Mouse (Mus musculus) intestine, embryonic 16.5 days (tissue): ENCODE data around the gene Ilf2. TPM values are rescaled to one million over a fixed set of nuclear protein-coding genes. Genes with fewer than 3 reads are reported as not detected.

Experiments
- ATAC-seq: fragments of 200-750 bp; cut with Nextera tagmentation; 2 replicates; pipeline ENCODE4 v1.8.0; 2017; ENCODE audit warnings: moderate TSS enrichment, moderate library complexity
- H3K27ac ChIP-seq: fragments of 300-500 bp; sonication (generic); 2 replicates; pipeline ENCODE4 v1.5.1; 2014; ENCODE audit warnings: mild to moderate bottlenecking, low read length
- H3K27me3 ChIP-seq: fragments of 300-500 bp; sonication (generic); replicated peaks from 2 replicates; pipeline ENCODE4 v1.6.1; 2014; ENCODE audit warnings: low read length, control low read depth, mixed read lengths; ENCODE audit not compliant: control insufficient read depth, insufficient read depth
- H3K36me3 ChIP-seq: fragments of 300-500 bp; sonication (generic); 2 replicates; pipeline ENCODE4 v1.6.1; 2014; ENCODE audit warnings: low read length, control low read depth; ENCODE audit not compliant: control insufficient read depth, insufficient read depth
- H3K4me1 ChIP-seq: fragments of 300-500 bp; sonication (generic); 2 replicates; pipeline ENCODE4 v1.6.1; 2014; ENCODE audit warnings: low read length, control low read depth, mixed read lengths; ENCODE audit not compliant: control insufficient read depth, insufficient read depth
- H3K4me2 ChIP-seq: fragments of 300-500 bp; sonication (generic); 2 replicates; pipeline ENCODE4 v1.6.1; 2014; ENCODE audit warnings: low read depth, low read length, control low read depth
- H3K4me3 ChIP-seq: fragments of 300-500 bp; sonication (generic); 2 replicates; pipeline ENCODE4 v1.5.1; 2014; ENCODE audit warnings: mild to moderate bottlenecking, low read length
- H3K9ac ChIP-seq: fragments of 300-500 bp; sonication (generic); 2 replicates; pipeline ENCODE4 v1.6.1; 2014; ENCODE audit warnings: low read depth, low read length
- H3K9me3 ChIP-seq: fragments of 300-500 bp; sonication (generic); 2 replicates; pipeline ENCODE4 v1.6.1; 2016; ENCODE audit warnings: low read length, control low read depth; ENCODE audit not compliant: control insufficient read depth
- WGBS: fragments of 180-500 bp; shearing (Covaris S2); extraction: QIAGEN DNeasy Blood & Tissue Kit; methylation state at CpG from one replicate; pipeline ENCODE4 v1.1.7; 2014; 5-methylcytosine and 5-hydroxymethylcytosine counted together
- polyA plus RNA-seq: library from polyadenylated mRNA; unstranded; fragments of >200 nt; fragmentation: Nextera tagmentation; extraction: Ambion mirVana; gene quantifications from 2 replicates; pipeline ENCODE4 v1.2.1, GENCODE M21; 2015

Gene Ilf2
- polyA plus RNA-seq, 1 experiment from 2014 or later = 140 TPM

DNA sequence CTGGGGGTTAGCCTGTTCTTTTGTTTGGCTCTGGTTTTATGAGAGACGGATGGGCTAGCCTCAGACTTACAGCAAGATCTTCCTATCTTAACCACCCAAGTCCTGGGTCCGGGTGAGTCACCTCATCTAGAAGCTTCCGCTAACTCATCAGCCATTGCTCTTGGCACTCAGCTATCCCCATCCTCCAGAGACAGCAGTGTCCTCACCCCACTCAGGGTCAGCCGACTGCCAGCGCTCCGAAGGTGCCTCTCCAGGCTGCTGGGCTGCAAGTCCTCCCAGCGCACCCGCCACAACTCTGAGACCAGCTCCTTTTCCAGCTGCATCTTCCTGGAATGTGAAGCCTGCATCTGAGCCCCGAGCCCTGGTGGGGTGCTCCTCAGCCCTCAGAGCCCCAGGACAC is 16.2 kb upstream of the Ilf2 start:
- H3K9ac ChIP-seq = no peak overlapping the region
- ATAC-seq = no peak
- H3K4me3 ChIP-seq = no peak overlapping the region
- H3K9me3 ChIP-seq = no peaks in the 10 kb centered on the region
- peaks cover 22% of the 10 kb centered on the region for H3K27me3 ChIP-seq
- no peaks in the 10 kb centered on the region for H3K36me3 ChIP-seq
- no peak overlapping the region for H3K27ac ChIP-seq
- H3K4me2 ChIP-seq = no peak overlapping the region
- 77% methylated on average over 9 of the region's 9 CpGs for WGBS
- no peaks in the 10 kb centered on the region for H3K4me1 ChIP-seq

DNA sequence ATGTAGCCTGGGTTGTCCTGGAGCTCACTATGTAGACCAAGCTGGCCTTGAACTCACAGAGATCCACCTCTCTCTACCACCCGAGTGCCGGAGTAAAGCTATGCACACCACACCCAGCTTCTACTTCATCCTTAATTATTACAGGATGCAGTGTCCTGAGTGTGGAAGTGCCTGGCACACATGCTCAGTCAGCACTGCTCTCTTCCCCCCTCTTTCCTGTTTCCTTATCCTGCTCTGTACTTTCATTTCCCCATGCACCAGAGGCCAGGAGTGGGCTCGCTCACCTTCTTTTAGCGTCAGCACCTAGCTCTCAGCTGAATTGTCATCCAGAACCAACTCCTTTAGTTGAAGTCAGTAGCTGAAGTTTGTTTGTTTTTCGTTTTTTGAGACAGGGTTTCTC is 15.6 kb upstream of the Ilf2 start:
- 76% methylated on average over 5 of the region's 5 CpGs for WGBS
- H3K4me3 ChIP-seq = no peak overlapping the region
- peaks cover 28% of the 10 kb centered on the region for H3K27me3 ChIP-seq
- H3K36me3 ChIP-seq = no peaks in the 10 kb centered on the region
- no peak overlapping the region for H3K4me2 ChIP-seq
- no peak overlapping the region for H3K27ac ChIP-seq
- no peak for ATAC-seq
- H3K9me3 ChIP-seq = no peaks in the 10 kb centered on the region
- no peak overlapping the region for H3K9ac ChIP-seq
- H3K4me1 ChIP-seq = peaks cover 6% of the 10 kb centered on the region; the same call in 1 of the 2 replicates

DNA sequence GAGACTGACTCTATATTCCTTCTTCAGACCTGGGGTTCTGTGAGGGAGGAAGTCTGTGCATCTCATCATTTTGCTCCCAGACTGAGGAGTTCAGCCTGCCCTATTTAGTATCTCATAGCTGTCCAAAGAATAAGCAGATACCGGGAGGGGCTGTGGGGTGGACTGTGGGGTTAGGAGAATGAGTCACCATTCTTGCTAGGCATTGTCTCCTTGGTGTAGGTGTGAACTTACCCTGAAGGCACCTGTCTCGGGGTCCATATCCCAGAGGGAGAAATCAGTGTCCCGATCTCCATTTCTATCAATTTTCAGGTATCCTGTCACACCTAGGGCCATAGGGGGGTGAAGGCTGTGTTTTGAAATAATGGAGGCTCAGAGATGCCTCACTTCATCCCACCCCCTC is 14.0 kb upstream of the Ilf2 start:
- no peak overlapping the region for H3K27ac ChIP-seq

DNA sequence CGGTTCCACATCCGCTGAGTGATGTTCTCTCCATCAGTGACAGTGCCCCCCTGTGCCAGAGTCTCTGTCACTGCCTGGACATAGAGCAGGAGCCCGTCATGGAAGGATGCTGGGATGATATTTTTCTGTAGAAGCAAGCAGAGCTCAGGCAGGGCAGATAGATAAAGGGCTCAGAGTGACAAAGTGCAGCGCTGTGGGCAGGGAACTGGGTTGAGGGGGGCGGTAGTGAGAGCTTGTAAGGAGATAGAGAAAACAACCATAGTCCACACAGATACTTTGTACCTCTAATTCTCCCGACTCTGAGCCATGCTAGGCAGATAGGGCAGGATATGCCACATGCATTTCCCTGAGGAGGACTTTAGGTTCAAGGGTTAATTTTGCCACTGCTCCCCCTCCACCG is 13.3 kb upstream of the Ilf2 start:
- Histone ChIP-seq H3K27ac (no peak overlapping the region), H3K4me3 (no peak overlapping the region), H3K4me2 (no peak overlapping the region), H3K4me1 (peaks cover 13% of the 10 kb centered on the region; the same call in 1 of the 2 replicates), H3K9me3 (no peaks in the 10 kb centered on the region), H3K9ac (no peak overlapping the region; the same call in 1 of the 2 replicates), H3K36me3 (no peaks in the 10 kb centered on the region), H3K27me3 (peaks cover 35% of the 10 kb centered on the region)
- 31% methylated on average over 7 of the region's 7 CpGs for WGBS
- ATAC-seq = 0 out of 2 replicates have a peak, but pooled peaks have one; percentile 13

More for the DNA sequence above, 14.0 kb upstream of the Ilf2 start:
- H3K27me3 ChIP-seq = peaks cover 35% of the 10 kb centered on the region
- no peaks in the 10 kb centered on the region for H3K9me3 ChIP-seq
- ATAC-seq = no peak
- no peaks in the 10 kb centered on the region for H3K36me3 ChIP-seq
- no peak overlapping the region for H3K4me2 ChIP-seq
- H3K4me3 ChIP-seq = no peak overlapping the region
- peaks cover 13% of the 10 kb centered on the region; the same call in 1 of the 2 replicates for H3K4me1 ChIP-seq
- H3K9ac ChIP-seq = no peak overlapping the region
- 83% methylated on average over 3 of the region's 3 CpGs for WGBS

DNA sequence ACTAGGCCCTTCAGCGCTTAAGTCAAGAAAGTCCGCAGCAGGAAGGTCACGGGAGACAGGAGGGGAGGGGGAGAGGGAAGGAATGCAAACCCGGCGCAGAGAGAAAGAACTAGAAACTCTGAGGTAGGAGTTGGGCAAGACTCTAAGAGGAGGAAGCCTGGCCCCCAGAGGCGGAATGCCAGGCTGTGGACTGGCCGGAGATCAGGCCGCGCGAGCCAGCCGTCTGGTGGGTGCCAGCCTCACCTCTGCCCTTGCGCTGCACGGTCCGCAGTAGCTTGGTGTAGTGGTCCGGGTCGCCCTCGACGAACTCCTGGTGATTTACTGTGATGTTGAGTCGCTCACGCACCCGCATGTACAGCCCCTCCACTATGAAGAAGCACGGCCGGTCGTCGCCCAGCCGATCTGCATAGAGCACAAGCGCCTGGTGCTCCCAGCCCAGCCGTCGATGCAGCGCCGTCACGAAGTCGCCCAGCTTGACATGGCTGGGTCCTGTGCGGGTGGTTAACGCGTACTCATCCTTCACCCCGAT is 11.3 kb upstream of the Ilf2 start:
- Histone ChIP-seq H3K4me3 (peak overlapping the region; percentile 64), H3K27ac (no peak overlapping the region), H3K27me3 (peaks cover 35% of the 10 kb centered on the region), H3K9me3 (no peaks in the 10 kb centered on the region), H3K4me1 (peaks cover 13% of the 10 kb centered on the region; the same call in 1 of the 2 replicates), H3K4me2 (peak overlapping the region; percentile 85), H3K9ac (peak overlapping the region; percentile 66), H3K36me3 (no peaks in the 10 kb centered on the region)
- ATAC-seq = peak; percentile 15
- 17% methylated on average over 37 of the region's 37 CpGs for WGBS

DNA sequence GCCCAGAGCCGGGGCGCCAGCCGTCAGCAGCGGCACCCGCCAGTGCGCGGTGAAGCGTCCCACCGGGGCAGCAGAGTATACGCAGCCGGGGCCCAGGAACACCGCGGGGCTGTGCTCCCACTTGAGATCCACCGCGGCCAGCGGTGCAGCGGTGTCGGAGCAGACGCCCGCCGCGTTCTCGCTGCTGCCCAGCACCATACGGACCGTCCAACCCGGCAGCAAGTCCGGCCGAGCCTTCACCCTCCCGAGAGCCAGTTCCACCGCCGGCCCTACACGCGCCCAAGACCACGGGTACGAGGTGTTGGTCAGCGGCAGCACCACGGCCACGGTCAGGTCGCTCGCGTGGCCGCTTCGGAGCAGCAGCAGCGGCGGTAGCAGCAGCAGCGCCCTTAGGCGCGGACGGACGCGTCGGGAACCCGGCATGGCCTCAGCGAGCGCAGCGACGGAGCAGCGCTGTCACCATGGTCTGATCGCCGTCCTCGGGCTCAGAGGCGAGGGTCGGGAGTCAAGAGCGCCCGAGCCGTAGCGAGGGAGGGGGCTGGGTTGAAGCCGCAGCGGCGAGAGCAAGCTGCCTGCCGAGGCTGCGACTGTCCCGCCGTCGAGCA is 10.7 kb upstream of the Ilf2 start:
- Histone ChIP-seq H3K4me1 (peaks cover 13% of the 10 kb centered on the region; the same call in 1 of the 2 replicates), H3K4me2 (peak overlapping the region; percentile 85), H3K4me3 (peak overlapping the region; percentile 64), H3K27me3 (peaks cover 35% of the 10 kb centered on the region), H3K9me3 (no peaks in the 10 kb centered on the region), H3K36me3 (no peaks in the 10 kb centered on the region), H3K27ac (no peak overlapping the region), H3K9ac (peak overlapping the region; percentile 66)
- ATAC-seq = peak; percentile 41
- WGBS = under 1% methylated on average over 75 of the region's 75 CpGs

DNA sequence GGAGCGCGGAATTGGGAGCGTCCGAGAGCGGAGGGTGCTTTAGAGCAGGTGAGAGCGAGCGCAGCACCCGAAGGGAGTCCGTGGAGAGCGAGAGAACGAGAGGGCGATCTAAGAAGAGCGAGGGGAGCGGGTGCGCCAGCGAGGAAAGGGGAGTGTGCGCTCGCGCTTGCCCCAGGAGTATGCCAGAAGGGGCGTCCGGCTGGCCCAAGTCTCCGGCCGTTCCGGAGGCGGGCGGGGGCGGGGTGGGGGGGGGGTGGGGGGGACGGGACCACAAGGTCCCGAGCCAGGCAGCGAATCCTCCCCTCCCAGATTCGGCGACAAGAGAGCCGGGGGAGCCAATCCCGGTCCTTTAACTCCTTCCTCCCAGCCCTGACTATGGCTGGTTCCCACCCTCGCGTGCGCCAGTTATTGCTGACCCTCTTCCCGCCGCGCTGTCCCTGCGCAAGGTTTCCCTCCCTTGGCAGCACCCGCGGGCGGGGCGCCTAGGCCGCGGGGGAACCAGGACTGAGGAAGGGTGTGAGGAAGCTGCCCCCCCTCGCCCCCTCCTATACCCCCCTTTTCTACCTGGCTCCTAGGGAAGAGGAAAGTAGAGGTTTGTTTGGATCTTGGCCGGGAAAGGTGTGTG is 10.1 kb upstream of the Ilf2 start, which contains the start of gene Npr1:
Gene Npr1 (minus strand): TSS at position 181 of the 625 bp plus-strand sequence.
- H3K36me3 ChIP-seq = no peaks in the 10 kb centered on the region
- H3K9me3 ChIP-seq = no peaks in the 10 kb centered on the region
- H3K4me1 ChIP-seq = peaks cover 13% of the 10 kb centered on the region; the same call in 1 of the 2 replicates
- no peak within 1 kb of the TSS for H3K27ac ChIP-seq
- peaks cover 35% of the 10 kb centered on the region for H3K27me3 ChIP-seq
- peak within 1 kb of the TSS; percentile 64 for H3K4me3 ChIP-seq
- H3K4me2 ChIP-seq = peak within 1 kb of the TSS; percentile 85
- 0% methylated on average over 33 of the region's 49 CpGs for WGBS
- peak; percentile 46 for ATAC-seq
- peak within 1 kb of the TSS; percentile 66 for H3K9ac ChIP-seq

DNA sequence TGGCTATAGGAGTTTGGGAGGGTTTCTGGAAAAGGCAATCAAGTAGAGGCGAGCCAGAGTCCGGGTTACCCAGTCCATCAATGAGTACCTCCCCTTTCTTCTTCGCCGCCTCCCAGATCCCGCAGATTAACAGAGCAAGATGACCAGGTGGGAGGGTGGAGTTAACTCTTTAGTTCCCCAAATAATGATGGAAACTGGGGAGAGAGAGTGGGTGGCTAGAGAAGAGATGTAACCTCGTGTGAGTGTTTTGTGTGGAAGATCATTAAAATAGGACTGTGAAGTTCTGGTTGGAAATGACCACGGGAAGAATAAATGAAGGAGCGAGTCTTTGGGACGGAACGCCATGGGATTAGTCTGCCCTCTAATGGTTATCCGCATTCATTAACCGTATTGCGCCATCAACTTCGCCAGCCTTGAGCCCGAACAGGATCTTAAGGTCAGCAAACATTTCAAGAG is 9.6 kb upstream of the Ilf2 start:
- no peaks in the 10 kb centered on the region for H3K36me3 ChIP-seq
- no peaks in the 10 kb centered on the region for H3K9me3 ChIP-seq
- H3K4me3 ChIP-seq = peak overlapping the region; percentile 64
- under 1% methylated on average over 15 of the region's 15 CpGs for WGBS
- H3K4me1 ChIP-seq = peaks cover 13% of the 10 kb centered on the region; the same call in 1 of the 2 replicates
- peak overlapping the region; percentile 85 for H3K4me2 ChIP-seq
- H3K9ac ChIP-seq = peak overlapping the region; percentile 66; the same call in 1 of the 2 replicates
- H3K27ac ChIP-seq = no peak overlapping the region
- peaks cover 35% of the 10 kb centered on the region for H3K27me3 ChIP-seq
- ATAC-seq = peak; percentile 37

DNA sequence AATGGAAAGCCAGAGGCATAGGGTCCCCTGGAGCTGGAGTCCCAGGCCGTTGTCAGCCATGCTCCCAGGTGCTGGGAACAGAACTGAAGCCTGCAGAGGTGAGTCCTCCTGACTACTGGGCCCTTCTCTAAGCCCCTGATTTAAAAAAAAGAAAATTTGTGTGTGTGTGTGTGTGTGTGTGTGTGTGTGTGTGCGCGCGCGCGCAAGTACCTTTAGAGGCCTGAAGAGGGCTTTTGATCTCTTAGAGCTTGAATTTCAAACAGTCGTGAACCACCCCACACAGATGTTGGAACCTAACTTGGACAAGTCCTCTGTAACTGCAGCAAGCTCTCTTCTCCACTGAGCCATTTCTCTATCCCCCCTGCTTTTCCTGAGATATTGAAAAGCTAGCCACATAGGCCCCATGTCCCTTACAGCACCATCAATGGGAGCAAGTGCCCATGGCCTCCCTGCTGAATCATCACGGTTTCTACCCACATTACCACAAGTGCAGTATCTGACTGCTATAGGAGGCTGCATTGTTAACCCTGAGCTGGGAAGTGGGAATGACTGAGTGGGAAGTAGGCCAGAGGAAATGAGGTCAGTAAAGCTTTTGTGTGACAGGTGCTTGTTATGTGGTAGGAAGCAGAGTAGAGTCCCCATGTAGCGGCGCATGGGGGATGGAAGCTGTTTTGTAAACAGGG is 8.2 kb upstream of the Ilf2 start:
- H3K4me2 ChIP-seq = no peak overlapping the region

More for the DNA sequence above, 8.2 kb upstream of the Ilf2 start:
- no peak overlapping the region for H3K27ac ChIP-seq
- no peaks in the 10 kb centered on the region for H3K9me3 ChIP-seq
- H3K9ac ChIP-seq = no peak overlapping the region
- 96% methylated on average over 10 of the region's 10 CpGs for WGBS
- H3K4me1 ChIP-seq = peaks cover 13% of the 10 kb centered on the region; the same call in 1 of the 2 replicates
- H3K4me3 ChIP-seq = no peak overlapping the region
- no peaks in the 10 kb centered on the region for H3K36me3 ChIP-seq
- no peak for ATAC-seq
- peaks cover 29% of the 10 kb centered on the region for H3K27me3 ChIP-seq
